Mouse (Mus musculus) bone marrow macrophage, adult 2 months (primary cell): ENCODE measurements around the gene Pmepa1.

ENCODE experiments used
- CTCF ChIP-seq: IDR thresholded peaks from 2 replicates; pipeline ENCODE4 v1.5.1; 2012; ENCODE audit warnings: low read depth, mild to moderate bottlenecking, low read length, moderate library complexity
- POLR2A ChIP-seq: IDR thresholded peaks from 2 replicates; pipeline ENCODE4 v1.6.1; 2012; ENCODE audit warnings: mild to moderate bottlenecking, low read depth, low read length, borderline replicate concordance

DNA sequence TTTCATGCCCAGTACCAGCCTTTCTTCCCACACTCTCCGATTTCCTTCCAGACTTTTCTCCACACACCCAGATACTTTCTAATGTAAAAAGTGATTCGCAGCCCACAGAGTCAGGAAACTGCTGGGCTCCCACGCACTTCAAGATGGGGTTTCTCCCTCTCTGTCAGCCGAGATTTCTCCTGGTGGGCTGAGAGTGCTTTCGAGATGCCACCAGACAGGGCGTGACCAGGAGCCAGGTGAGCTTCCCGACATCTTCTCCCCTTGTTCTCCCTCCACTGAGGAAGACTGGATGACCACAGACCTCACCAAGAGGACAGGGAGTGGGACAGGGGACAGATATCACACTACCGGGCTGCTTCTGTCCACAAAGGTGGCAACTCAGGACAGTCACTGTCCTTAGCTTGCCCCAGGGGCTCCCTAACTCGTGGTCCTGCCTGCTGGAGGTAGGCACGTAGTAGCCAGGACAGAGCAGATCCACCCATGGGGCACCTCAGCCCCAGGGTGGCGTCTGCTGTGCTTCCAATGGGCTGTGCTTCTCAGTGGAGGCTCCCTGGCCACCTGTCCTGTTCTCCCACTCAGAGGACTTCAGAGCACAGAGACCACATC lies 91.8 kb downstream of the Pmepa1 start:
- TF ChIP-seq CTCF (no peak), POLR2A (no peak)
